Mouse (Mus musculus) hindbrain, embryonic 15.5 days (tissue): ENCODE measurements at regions not wholly inside any gene's neighbourhood (a gene's known extent, or its start where the extent isn't known, plus 50 kb on each side); places are given as distances from the start of the nearest gene placed in this dataset.
A peak's percentile ranks its signal among the peaks of the same experiment; 100 is the strongest.

Experiments
- ATAC-seq: fragments of 200-750 bp; cut with Nextera tagmentation; 2 replicates; pipeline ENCODE4 v1.8.0; 2017; ENCODE audit warnings: low read depth, moderate number of reproducible peaks, moderate TSS enrichment; ENCODE audit not compliant: low FRiP score
- H3K27ac ChIP-seq: fragments of 300-500 bp; sonication (generic); replicated peaks from 2 replicates; pipeline ENCODE4 v1.5.1; 2015; ENCODE audit warnings: mild to moderate bottlenecking, inconsistent platforms
- H3K27me3 ChIP-seq: fragments of 300-500 bp; sonication (generic); 2 replicates; pipeline ENCODE4 v1.6.1; 2015; ENCODE audit warnings: control low read depth, inconsistent platforms
- H3K36me3 ChIP-seq: fragments of 300-500 bp; sonication (generic); 2 replicates; pipeline ENCODE4 v1.6.1; 2015; ENCODE audit warnings: control low read depth, inconsistent platforms
- H3K4me1 ChIP-seq: fragments of 300-500 bp; sonication (generic); replicated peaks from 2 replicates; pipeline ENCODE4 v1.6.1; 2015; ENCODE audit warnings: control low read depth, inconsistent platforms
- H3K4me2 ChIP-seq: fragments of 300-500 bp; sonication (generic); 2 replicates; pipeline ENCODE4 v1.6.1; 2015; ENCODE audit warnings: moderate library complexity, mild to moderate bottlenecking, inconsistent platforms
- H3K4me3 ChIP-seq: fragments of 300-500 bp; sonication (generic); 2 replicates; pipeline ENCODE4 v1.5.1; 2015; ENCODE audit warnings: mild to moderate bottlenecking, inconsistent platforms
- H3K9ac ChIP-seq: fragments of 300-500 bp; sonication (generic); 2 replicates; pipeline ENCODE4 v1.6.1; 2015; ENCODE audit warnings: inconsistent platforms
- H3K9me3 ChIP-seq: fragments of 300-500 bp; sonication (generic); 2 replicates; pipeline ENCODE4 v1.6.1; 2016; ENCODE audit warnings: control low read depth, inconsistent platforms
- WGBS: fragments of 180-500 bp; shearing (Covaris S2); methylation state at CpG from one replicate; pipeline ENCODE4 v1.1.7; 2015; 5-methylcytosine and 5-hydroxymethylcytosine counted together

DNA sequence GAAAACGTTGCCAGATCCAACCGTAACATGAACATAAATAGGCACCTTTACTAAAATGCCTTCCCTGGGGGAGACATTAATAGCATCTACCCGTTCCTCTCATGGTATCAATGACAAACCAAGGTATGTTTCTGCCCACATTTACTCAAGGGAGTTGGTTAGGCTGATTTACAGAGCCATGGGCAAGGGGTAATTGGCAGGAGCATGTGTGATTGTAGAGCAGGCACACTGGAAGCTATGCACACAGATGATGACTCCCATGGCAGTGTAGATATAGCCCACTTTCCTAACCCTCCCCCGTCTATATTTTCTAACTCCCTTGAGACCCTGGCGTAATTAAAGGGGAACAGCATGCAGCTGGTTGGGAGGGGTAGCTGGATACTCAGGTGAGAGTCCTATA, 183.6 kb upstream of the Mki67 start:
- Histone ChIP-seq H3K4me1 (peaks cover 14% of the 10 kb centered on the region), H3K27ac (no peak overlapping the region), H3K9ac (no peak overlapping the region), H3K4me2 (no peak overlapping the region), H3K4me3 (no peak overlapping the region), H3K36me3 (no peaks in the 10 kb centered on the region), H3K27me3 (no peaks in the 10 kb centered on the region), H3K9me3 (no peaks in the 10 kb centered on the region)
- ATAC-seq, result no peak
- WGBS, result 76% methylated on average over 5 of the region's 5 CpGs

DNA sequence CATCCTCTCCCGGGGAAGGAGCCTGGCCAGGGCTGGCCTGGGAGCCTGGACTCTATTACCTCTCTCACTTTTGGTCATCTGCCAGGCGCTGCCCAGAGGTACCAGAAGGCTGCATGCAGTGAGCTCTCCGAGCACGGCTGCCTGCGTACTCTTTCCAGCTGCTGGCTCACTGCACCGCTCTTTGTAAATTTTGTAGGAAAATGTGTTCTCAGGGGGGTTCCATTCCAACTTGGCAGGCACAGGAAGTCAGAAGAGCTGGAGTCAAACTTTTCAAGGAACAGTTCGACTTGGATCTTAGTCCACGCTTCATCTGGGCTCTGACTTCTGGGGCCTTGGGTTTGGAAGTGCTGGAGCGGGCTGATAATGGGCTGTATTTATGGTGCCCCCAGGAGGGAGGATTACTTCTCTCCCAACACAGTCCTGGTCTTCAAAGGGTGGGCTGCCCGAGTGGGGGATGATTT, 184.7 kb upstream of the Mki67 start:
- 42% methylated on average over 10 of the region's 10 CpGs for WGBS
- H3K4me1 ChIP-seq, result peaks cover 14% of the 10 kb centered on the region
- H3K4me2 ChIP-seq, result no peak overlapping the region
- no peak overlapping the region for H3K27ac ChIP-seq
- no peak for ATAC-seq
- H3K4me3 ChIP-seq, result no peak overlapping the region
- H3K9ac ChIP-seq, result no peak overlapping the region
- no peaks in the 10 kb centered on the region for H3K36me3 ChIP-seq
- H3K27me3 ChIP-seq, result no peaks in the 10 kb centered on the region
- H3K9me3 ChIP-seq, result no peaks in the 10 kb centered on the region

DNA sequence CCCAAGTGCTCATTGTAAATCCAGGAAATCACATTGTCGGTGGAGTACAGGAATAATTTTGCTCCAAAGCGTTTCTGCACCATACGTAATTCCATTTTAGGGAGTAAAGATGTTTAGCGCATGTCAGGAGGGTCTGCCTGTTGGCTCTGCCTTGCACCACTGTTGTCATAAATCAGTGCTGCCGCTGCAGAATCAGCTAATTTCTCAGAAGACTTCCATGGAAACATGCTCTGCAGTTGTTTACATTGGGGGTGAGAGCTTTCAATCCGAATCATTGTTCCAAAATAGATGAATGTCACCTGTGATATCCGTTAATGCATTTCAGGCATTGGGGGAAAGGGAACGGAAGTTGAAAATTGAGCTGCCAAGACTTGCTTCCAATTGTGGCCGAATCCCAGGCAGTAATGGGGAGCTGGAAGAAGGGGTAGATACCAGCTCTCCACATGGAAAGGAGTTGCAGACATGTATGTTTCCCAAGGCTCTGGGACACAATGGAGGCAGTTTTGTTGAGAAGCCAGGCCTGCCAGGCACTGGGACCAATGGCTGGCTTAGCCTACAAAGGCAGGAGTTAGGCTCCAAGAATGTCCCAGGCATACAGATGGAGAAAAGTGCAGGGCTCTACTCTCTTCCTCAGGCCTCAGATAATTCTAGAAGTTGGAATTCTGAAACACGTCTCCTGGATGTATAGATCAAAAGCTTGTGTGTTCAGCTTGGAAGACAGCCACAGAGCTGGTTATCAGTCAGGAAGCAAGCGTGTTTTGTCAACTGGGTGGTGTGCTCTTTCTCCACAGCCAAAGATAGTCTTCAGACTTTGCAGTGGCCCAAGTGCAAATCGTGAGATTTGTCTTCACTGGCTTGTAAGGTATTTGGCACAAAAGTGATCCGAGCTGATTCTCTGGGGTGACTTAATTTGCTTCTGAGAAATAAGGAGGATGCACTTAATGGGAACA, 186.2 kb upstream of the Mki67 start:
- Histone ChIP-seq H3K27ac (no peak overlapping the region), H3K4me2 (no peak overlapping the region), H3K9me3 (no peaks in the 10 kb centered on the region), H3K4me1 (peaks cover 14% of the 10 kb centered on the region), H3K9ac (no peak overlapping the region), H3K36me3 (no peaks in the 10 kb centered on the region), H3K27me3 (no peaks in the 10 kb centered on the region), H3K4me3 (no peak overlapping the region)
- 74% methylated on average over 13 of the region's 13 CpGs for WGBS
- ATAC-seq, result no peak

DNA sequence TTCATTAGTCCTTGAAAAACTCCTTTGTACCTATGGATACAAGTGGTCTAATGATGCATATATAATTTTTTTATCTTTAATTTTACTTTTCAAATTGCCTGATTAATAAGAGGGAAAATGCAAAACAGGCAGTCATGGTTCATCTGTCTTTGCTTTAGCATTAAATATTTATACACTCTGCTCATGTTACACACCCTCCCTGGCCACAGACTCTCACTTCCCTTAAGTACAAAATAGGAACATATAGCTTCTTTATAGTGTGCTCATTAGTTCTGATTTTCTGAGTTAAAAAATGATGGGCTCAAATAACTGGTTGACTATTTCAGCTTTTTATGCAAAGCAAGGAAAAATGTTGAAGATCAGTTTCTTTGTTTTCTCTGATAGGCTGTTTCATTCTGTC, 195.2 kb upstream of the Mki67 start:
- Histone ChIP-seq H3K4me2 (no peak overlapping the region), H3K36me3 (no peaks in the 10 kb centered on the region), H3K27me3 (no peaks in the 10 kb centered on the region), H3K4me1 (no peaks in the 10 kb centered on the region), H3K9ac (no peak overlapping the region), H3K27ac (no peak overlapping the region), H3K4me3 (no peak overlapping the region), H3K9me3 (no peaks in the 10 kb centered on the region)
- no peak for ATAC-seq

DNA sequence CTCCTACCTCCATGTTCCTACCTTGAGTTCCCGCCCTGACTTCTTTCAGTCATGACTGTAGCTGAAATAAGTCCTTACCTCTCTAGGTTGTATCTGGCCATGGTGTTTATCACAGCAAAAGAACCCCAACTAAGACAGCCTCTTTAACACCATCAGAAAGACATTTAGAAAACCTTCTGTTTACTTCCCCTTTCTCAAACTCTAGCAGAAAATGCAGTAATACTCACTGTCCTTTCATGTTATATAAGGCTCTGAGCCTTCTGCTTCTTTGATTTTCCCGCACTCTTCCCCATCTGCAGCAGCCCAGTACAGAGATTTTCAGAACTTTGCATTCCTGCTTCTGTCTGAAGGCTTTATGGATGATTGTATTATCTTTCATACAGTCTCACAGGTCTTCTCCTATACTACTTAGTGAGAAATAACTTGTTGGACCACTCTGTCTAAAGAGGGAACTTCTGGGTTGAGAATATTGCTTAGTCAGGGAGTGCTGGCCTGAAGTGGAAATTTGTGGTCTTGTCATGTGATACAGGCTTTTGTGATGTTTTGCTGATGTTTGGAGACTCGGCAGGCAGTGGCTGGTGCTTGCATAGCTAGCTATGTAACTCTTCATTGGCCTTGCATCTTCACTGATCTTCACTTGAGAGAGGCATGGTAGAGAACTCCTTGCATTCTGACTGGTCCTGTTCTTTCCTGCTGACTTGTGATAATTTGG, 197.9 kb upstream of the Mki67 start:
- no peaks in the 10 kb centered on the region for H3K4me1 ChIP-seq
- no peak for ATAC-seq

DNA sequence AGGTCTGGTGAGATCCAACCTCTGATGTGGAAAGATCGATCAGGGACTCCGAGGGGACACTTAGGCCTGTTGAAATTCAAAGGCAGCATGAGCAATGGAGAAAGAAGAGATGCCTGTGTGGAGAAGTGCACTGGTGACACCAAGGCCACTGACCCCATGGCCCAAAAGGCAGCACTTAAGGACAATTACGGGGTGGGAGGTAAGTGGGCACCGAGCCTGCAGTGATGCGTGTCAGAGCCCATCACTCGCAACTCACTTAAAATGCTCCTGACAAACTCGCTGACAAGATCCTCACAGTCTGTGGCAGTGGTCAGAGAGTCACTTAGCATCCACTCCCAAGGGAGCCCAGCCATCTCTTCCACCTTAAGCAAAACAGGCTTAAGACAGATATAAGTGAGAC, 207.7 kb upstream of the Mki67 start:
- Histone ChIP-seq H3K4me2 (no peak overlapping the region), H3K9me3 (no peaks in the 10 kb centered on the region), H3K4me3 (no peak overlapping the region), H3K9ac (no peak overlapping the region), H3K27ac (no peak overlapping the region), H3K27me3 (no peaks in the 10 kb centered on the region), H3K36me3 (no peaks in the 10 kb centered on the region), H3K4me1 (no peaks in the 10 kb centered on the region)
- ATAC-seq, result no peak
- 76% methylated on average over 7 of the region's 7 CpGs for WGBS

More for the DNA sequence above, 197.9 kb upstream of the Mki67 start:
- H3K9ac ChIP-seq, result no peak overlapping the region
- H3K4me2 ChIP-seq, result no peak overlapping the region
- 85% methylated on average over 3 of the region's 3 CpGs for WGBS
- 0 out of 2 replicates have a peak, but pooled peaks cover 2% of the 10 kb centered on the region for H3K27me3 ChIP-seq
- no peaks in the 10 kb centered on the region for H3K36me3 ChIP-seq
- no peak overlapping the region for H3K27ac ChIP-seq
- no peaks in the 10 kb centered on the region for H3K9me3 ChIP-seq
- no peak overlapping the region for H3K4me3 ChIP-seq

DNA sequence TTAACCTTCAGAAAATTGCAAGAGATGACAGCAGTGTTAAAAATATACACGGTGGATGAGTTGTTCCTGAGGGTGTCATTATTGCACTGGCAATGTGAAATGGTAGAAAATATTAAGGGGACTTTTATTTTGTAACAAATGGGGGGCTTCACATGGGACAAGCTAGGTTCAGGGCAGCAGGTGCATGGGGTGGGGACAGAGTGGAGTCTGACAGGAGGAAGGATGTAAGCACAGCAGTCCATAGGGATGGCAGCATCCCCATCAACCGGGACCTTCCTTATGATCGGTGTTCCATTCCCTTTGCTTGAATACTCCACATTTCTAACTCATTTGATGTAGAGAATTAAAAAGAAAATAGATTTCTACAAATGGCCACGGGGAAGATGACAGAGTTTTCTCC, 208.5 kb upstream of the Mki67 start:
- ATAC-seq, result no peak
- H3K9me3 ChIP-seq, result no peaks in the 10 kb centered on the region
- H3K27ac ChIP-seq, result no peak overlapping the region
- no peak overlapping the region for H3K4me3 ChIP-seq
- no peaks in the 10 kb centered on the region for H3K4me1 ChIP-seq
- no peak overlapping the region for H3K9ac ChIP-seq
- H3K4me2 ChIP-seq, result no peak overlapping the region
- no peaks in the 10 kb centered on the region for H3K27me3 ChIP-seq
- WGBS, result 63% methylated on average over 4 of the region's 4 CpGs
- no peaks in the 10 kb centered on the region for H3K36me3 ChIP-seq

DNA sequence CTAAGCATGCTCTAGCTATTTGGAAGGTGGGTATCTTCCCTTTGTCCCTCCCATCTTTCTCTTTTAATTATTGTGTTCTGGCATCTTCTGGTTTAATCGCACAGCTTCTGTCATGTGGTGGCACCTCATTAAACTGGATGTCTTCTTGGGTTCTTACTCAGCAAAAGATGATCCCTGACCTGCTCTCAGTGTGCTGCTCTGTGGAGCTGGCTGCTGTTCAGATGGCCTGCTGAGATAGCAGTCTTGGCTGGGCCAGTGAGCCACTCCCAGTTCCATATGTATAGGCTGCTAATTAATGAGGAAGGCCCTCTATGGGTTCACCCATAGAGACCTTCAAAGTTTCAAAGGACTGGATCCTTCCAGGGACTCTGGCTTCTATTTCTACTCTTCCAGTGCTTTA, 213.9 kb upstream of the Mki67 start:
- H3K9ac ChIP-seq, result no peak overlapping the region
- H3K4me1 ChIP-seq, result no peaks in the 10 kb centered on the region
- no peaks in the 10 kb centered on the region for H3K36me3 ChIP-seq
- H3K4me2 ChIP-seq, result no peak overlapping the region
- WGBS, result 61% methylated on average over 1 of the region's 1 CpGs
- H3K27me3 ChIP-seq, result no peaks in the 10 kb centered on the region
- no peak overlapping the region for H3K4me3 ChIP-seq
- no peak overlapping the region for H3K27ac ChIP-seq
- ATAC-seq, result no peak
- H3K9me3 ChIP-seq, result no peaks in the 10 kb centered on the region

DNA sequence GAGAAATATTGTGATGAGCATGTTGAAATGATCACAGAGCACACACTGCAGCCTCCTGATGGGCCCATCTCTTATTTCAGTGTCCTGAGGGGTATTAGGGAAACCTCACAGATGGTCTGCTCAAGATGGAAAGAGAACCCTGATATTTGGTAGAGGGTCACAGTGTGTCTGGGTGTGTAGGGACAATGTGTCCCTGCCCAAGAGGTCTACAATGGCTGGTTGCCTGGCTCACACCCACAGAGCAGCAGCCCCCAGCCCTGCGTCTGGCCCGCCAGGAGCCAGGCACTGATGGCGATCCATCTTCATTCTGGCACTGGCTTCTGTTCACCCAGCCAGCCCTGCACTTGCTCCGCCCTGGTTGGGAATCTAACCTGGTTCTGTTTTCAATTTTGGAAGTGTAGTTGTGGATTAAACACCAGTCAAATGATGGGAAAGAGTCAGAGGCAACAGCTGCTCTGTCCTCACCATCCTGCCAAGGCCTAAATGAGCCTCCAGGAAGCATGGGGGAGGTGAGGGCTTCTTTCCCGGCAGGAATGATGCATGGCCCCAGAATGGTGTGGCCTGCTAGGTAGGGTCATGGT, 216.5 kb upstream of the Mki67 start:
- Histone ChIP-seq H3K27ac (peak overlapping the region; percentile 34; the same call in 1 of the 2 replicates), H3K9ac (no peak overlapping the region), H3K4me1 (no peaks in the 10 kb centered on the region), H3K27me3 (no peaks in the 10 kb centered on the region), H3K4me2 (no peak overlapping the region), H3K36me3 (no peaks in the 10 kb centered on the region), H3K9me3 (no peaks in the 10 kb centered on the region), H3K4me3 (no peak overlapping the region)
- ATAC-seq, result peak; percentile 69; the same call in 1 of the 2 replicates
- 69% methylated on average over 5 of the region's 5 CpGs for WGBS

DNA sequence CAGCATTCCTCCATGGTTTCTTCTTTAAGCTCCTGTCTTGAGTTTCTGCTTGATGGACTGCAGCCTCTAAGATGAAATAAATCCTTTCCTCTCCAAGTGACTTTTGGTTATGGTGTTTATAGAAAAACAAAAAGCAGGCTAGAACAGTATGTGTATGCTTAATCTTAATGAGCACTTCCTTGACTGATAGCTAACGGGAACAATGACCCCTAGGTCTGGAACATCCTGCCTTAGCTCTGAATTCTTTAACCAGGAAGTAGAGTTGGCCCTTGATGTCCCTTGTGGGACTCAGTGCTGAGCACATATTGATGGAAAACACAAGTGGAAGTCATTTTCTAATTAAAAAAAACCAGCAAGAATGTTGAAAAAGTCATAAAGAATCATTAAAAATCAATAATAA, 219.0 kb upstream of the Mki67 start:
- Histone ChIP-seq H3K4me1 (no peaks in the 10 kb centered on the region), H3K9me3 (no peaks in the 10 kb centered on the region), H3K9ac (no peak overlapping the region), H3K4me2 (no peak overlapping the region), H3K36me3 (no peaks in the 10 kb centered on the region), H3K4me3 (no peak overlapping the region), H3K27me3 (no peaks in the 10 kb centered on the region), H3K27ac (no peak overlapping the region)
- WGBS, result 87% methylated on average over 1 of the region's 1 CpGs
- ATAC-seq, result no peak

DNA sequence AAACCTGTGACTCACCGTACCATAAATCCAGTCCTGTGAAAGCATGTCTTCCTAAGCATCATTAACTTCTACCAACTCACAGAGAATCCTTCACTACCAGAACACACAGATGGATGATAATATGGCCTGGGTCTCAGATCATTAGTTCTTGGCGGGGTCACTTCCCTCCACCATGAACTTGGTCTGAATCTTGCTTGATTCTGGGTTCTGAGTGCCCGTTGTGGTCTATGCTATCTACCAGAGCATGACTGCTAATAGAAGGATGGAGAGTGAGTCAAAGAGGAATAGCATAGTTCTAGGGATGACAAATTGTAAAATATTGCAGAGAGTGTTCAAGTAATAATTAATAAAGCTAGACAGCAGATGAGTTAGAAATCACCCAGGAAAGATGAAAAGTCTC, 221.3 kb upstream of the Mki67 start:
- no peak overlapping the region for H3K4me3 ChIP-seq
- no peaks in the 10 kb centered on the region for H3K27me3 ChIP-seq
- H3K36me3 ChIP-seq, result no peaks in the 10 kb centered on the region
- H3K4me2 ChIP-seq, result no peak overlapping the region
- H3K27ac ChIP-seq, result no peak overlapping the region
- no peak for ATAC-seq
- no peaks in the 10 kb centered on the region for H3K9me3 ChIP-seq
- no peak overlapping the region for H3K9ac ChIP-seq
- 91% methylated on average over 3 of the region's 3 CpGs for WGBS
- H3K4me1 ChIP-seq, result no peaks in the 10 kb centered on the region

DNA sequence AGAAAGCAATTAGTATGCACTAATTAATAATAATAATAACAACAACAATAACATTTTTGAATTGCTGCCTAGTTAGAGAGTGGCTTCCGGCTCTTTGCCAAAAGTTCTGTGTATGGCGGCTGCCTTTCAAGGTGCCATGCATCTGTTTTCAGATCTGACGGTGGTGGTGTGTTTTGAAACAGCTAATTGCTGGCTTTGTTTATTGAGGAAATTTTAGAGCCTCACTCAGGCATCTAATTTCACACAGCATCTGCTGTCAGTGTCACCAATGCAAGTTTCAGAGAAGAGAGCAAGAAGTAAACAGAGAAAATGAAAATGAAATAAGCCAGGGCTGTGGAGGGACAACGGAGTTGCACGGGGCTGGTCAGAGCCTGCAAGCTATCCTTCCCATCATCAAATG, 223.2 kb upstream of the Mki67 start:
- no peak overlapping the region for H3K27ac ChIP-seq
- whole genome bisulfite sequencing, result 75% methylated on average over 5 of the region's 5 CpGs
- ATAC-seq, result no peak
- H3K9me3 ChIP-seq, result no peaks in the 10 kb centered on the region
- no peaks in the 10 kb centered on the region for H3K4me1 ChIP-seq
- H3K36me3 ChIP-seq, result no peaks in the 10 kb centered on the region
- no peak overlapping the region for H3K9ac ChIP-seq
- H3K4me2 ChIP-seq, result no peak overlapping the region
- H3K27me3 ChIP-seq, result no peaks in the 10 kb centered on the region
- H3K4me3 ChIP-seq, result no peak overlapping the region
